Mouse (Mus musculus) hindbrain, embryonic 16.5 days (tissue): ENCODE data around the gene Gm14124. TPM values are rescaled to one million over a fixed set of nuclear protein-coding genes. Genes with fewer than 3 reads are reported as not detected.
"Not testable (repeated sequence)": the region's sequence is repeated elsewhere in the genome, so short reads cannot be mapped to it uniquely, and the experiment has no call there.

Experiments
- ATAC-seq: fragments of 200-750 bp; cut with Nextera tagmentation; 2 replicates; pipeline ENCODE4 v1.8.0; 2017; ENCODE audit warnings: moderate TSS enrichment, moderate library complexity
- H3K27ac ChIP-seq: fragments of 300-500 bp; sonication (generic); 2 replicates; pipeline ENCODE4 v1.5.1; 2014; ENCODE audit warnings: low read depth, mild to moderate bottlenecking, control low read depth, low read length, moderate library complexity
- H3K27me3 ChIP-seq: fragments of 300-500 bp; sonication (generic); replicated peaks from 2 replicates; pipeline ENCODE4 v1.6.1; 2014; ENCODE audit warnings: low read length; ENCODE audit not compliant: control insufficient read depth, insufficient read depth
- H3K36me3 ChIP-seq: fragments of 300-500 bp; sonication (generic); 2 replicates; pipeline ENCODE4 v1.6.1; 2014; ENCODE audit warnings: mild to moderate bottlenecking, low read length, moderate library complexity, mixed read lengths; ENCODE audit not compliant: control insufficient read depth, insufficient read depth
- H3K4me1 ChIP-seq: fragments of 300-500 bp; sonication (generic); 2 replicates; pipeline ENCODE4 v1.6.1; 2014; ENCODE audit warnings: low read depth, low read length; ENCODE audit not compliant: control insufficient read depth, insufficient read depth
- H3K4me2 ChIP-seq: fragments of 300-500 bp; sonication (generic); 2 replicates; pipeline ENCODE4 v1.6.1; 2014; ENCODE audit warnings: mild to moderate bottlenecking, low read length, control low read depth, moderate library complexity
- H3K4me3 ChIP-seq: fragments of 300-500 bp; sonication (generic); 2 replicates; pipeline ENCODE4 v1.5.1; 2014; ENCODE audit warnings: mild to moderate bottlenecking, low read length, control low read depth, moderate library complexity
- H3K9ac ChIP-seq: fragments of 300-500 bp; sonication (generic); 2 replicates; pipeline ENCODE4 v1.6.1; 2014; ENCODE audit warnings: low read depth, mild to moderate bottlenecking, control low read depth, low read length, moderate library complexity
- H3K9me3 ChIP-seq: fragments of 300-500 bp; sonication (generic); 2 replicates; pipeline ENCODE4 v1.6.1; 2014; ENCODE audit warnings: mild to moderate bottlenecking, low read length, moderate library complexity; ENCODE audit not compliant: control insufficient read depth
- WGBS: fragments of 180-500 bp; shearing (Covaris S2); extraction: QIAGEN DNeasy Blood & Tissue Kit; methylation state at CpG from one replicate; pipeline ENCODE4 v1.1.7; 2014; 5-methylcytosine and 5-hydroxymethylcytosine counted together
- polyA plus RNA-seq: library from polyadenylated mRNA; unstranded; fragments of >200 nt; fragmentation: Nextera tagmentation; extraction: Ambion mirVana; gene quantifications from 2 replicates; pipeline ENCODE4 v1.2.1, GENCODE M21; 2015

The Gm14124 gene
- polyA plus RNA-seq, 1 experiment from 2014 or later: 0.11 TPM

DNA sequence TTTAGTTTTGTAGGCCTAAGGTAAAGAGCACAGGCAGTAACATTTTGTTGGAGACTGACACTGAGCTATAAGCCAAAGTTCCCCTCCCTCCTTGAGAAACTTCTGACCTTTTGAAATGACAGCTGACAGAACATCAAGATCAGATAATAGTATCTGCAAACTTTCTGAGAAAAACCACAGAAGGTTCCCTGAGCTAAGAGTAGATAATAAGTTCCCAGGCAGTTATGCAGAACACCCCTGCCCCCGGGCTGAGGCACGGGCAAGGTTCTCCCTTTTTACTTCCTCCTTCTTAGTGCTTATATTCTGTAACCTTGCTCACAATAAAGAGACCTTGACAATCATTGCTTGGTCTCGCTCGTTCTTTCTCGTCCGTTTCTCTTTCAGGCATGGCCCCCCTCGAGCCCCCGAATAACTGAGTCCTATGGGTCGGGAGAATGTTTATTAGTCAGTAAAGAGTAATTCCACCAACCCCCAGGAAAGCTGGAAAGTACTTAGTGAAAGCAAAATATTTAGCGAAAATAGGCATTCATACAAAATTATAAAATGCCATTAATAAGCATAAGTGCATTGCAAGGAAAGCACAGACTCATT is 50.0 kb downstream of the Gm14124 start:
- 90% methylated on average over 10 of the region's 10 CpGs for WGBS
- H3K4me2 ChIP-seq: no peak overlapping the region

DNA sequence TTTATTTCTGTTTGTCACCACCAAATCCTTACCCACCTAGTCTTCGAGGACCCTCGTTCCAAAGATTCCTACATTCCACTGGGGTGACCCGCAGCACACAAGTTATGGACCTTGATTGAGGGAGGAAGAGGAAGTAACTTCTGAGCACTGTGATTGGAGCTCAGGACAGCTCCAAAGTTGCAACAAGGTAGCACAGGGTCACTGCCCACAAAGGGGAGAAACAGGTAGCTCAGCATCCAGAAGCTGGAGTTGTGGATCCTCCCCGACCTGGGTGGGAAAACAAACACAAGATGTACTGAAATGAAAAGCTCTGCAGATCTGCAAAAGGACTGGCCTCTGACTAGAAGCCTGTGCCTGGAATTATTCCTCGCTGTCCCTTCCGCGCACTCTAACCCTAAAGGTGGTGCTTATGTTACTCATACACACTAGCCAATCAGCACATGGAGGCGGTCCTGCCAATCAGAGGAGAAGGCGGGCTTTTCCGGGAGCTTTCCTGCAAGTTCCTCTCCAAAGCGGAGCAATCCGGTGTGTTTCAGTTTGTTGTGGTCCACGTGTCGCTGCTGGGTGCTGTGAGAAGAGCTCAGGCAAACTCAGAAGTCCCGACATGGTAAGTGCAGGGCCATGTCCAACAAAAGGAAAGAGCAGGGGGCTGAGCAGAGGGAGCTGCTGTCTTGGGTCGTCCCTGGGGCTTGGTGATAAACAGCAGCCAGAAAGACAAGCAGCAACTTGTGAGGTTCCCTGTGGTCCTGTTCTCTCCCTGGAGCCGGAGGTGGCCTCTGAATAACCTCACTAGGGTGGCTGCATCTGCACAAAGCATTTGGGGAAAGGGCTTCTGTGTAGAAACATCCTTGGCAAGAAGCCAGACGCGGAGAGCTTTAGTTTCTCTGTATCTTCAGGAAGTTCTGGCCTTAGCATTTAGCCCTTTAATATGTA is 53.9 kb downstream of the Gm14124 start:
- H3K27me3 ChIP-seq, H3K9me3 ChIP-seq, H3K36me3 ChIP-seq, H3K27ac ChIP-seq, H3K4me1 ChIP-seq: not testable (repeated sequence)
- Histone ChIP-seq H3K9ac (peak overlapping the region; percentile 59), H3K4me3 (peak overlapping the region; percentile 48), H3K4me2 (peak overlapping the region; percentile 65)
- WGBS: 15% methylated on average over 18 of the region's 19 CpGs
- ATAC-seq: peak; percentile 100

More for the DNA sequence above, 50.0 kb downstream of the Gm14124 start:
- no peak overlapping the region for H3K4me3 ChIP-seq
- ATAC-seq: no peak
- H3K27me3 ChIP-seq: no peaks in the 10 kb centered on the region
- H3K4me1 ChIP-seq: no peaks in the 10 kb centered on the region
- H3K9ac ChIP-seq: no peak overlapping the region
- no peaks in the 10 kb centered on the region for H3K9me3 ChIP-seq
- no peak overlapping the region for H3K27ac ChIP-seq
- no peaks in the 10 kb centered on the region for H3K36me3 ChIP-seq

DNA sequence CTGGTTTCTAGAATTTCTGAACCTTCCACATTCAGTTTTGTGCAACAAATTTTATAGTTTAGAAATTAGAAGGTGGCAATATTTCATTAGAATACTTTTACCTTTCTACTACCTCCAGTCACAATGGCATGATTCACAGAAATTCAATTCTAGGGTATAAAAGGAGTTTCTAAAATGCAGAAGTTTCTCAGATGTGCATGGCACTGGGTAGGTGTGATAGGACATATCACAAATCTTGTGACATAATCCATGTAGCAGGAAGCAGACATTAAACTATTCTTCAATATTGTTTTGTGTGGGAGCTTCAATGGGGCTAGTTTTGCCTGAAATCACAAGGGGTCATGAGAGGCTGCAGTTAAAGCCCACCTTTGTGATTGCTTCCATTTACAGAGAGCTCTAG is 58.8 kb downstream of the Gm14124 start:
- Histone ChIP-seq H3K27me3 (no peaks in the 10 kb centered on the region), H3K27ac (no peak overlapping the region), H3K9me3 (peaks cover 13% of the 10 kb centered on the region), H3K36me3 (peaks cover 13% of the 10 kb centered on the region), H3K4me3 (no peak overlapping the region), H3K9ac (no peak overlapping the region), H3K4me1 (no peaks in the 10 kb centered on the region), H3K4me2 (no peak overlapping the region)
- ATAC-seq: no peak

DNA sequence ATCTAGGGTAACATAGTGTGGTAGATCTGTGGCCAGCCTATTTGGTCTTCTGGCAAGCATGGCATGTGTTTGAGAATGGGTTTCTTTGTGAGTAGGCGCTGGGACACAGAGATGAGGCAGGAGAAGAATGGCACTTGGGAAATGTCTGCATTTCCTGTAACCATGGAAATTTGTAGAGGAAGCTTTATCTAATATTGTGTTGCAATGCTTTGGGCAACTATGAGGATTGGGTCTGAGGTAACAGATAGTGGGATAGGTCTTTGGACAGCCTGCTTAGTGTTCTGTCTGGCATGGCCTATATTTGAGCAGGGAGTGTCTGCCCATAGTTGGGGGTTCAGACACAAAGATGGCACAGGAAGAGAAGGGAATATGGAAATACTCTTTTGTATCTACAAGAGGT is 61.7 kb downstream of the Gm14124 start:
- ATAC-seq: no peak
- H3K4me3 ChIP-seq: no peak overlapping the region
- no peak overlapping the region for H3K9ac ChIP-seq
- H3K4me1 ChIP-seq: no peaks in the 10 kb centered on the region
- WGBS: 88% methylated on average over 1 of the region's 1 CpGs
- H3K27me3 ChIP-seq: no peaks in the 10 kb centered on the region
- peaks cover 25% of the 10 kb centered on the region for H3K9me3 ChIP-seq
- H3K4me2 ChIP-seq: no peak overlapping the region
- peaks cover 23% of the 10 kb centered on the region for H3K36me3 ChIP-seq
- H3K27ac ChIP-seq: no peak overlapping the region

Other genes starting within 250 kb of the Gm14124 start
- 9.7 and 9.9 TPM in 2 replicates for gene Zfp120, start 120.8 kb upstream of the Gm14124 start, polyA plus RNA-seq
- gene Gm10770, start 77.8 kb upstream of the Gm14124 start, polyA plus RNA-seq: not detected in 2 replicates
- gene Gm14139, start 75.8 kb upstream of the Gm14124 start, polyA plus RNA-seq: not detected in 2 replicates
- 11.6 and 12.4 TPM in 2 replicates for gene Zfp937, start 39.4 kb upstream of the Gm14124 start, polyA plus RNA-seq
- gene Gm21994, start 1.9 kb upstream of the Gm14124 start, polyA plus RNA-seq: 2.6 and 3.3 TPM in 2 replicates
- gene Gm10130, start 66.2 kb downstream of the Gm14124 start, polyA plus RNA-seq: 0.94 and 2.1 TPM in 2 replicates
- gene 3300002I08Rik, start 105.2 kb downstream of the Gm14124 start, polyA plus RNA-seq: 14.2 and 15.6 TPM in 2 replicates
- gene Zfp442, start 194.0 kb downstream of the Gm14124 start, polyA plus RNA-seq: 7.9 and 8.3 TPM in 2 replicates
- 0.09 and 0.11 TPM in 2 replicates for gene Zfp345, start 227.6 kb downstream of the Gm14124 start, polyA plus RNA-seq